Mouse (Mus musculus) brain, embryonic 14.5 days (tissue): ENCODE results near the gene Ccm2.

ENCODE experiments used
- CTCF ChIP-seq: fragments of 200-500 bp; IDR thresholded peaks from 2 replicates; pipeline ENCODE4 v1.5.1; 2012; ENCODE audit warnings: inconsistent platforms, mild to moderate bottlenecking, moderate library complexity, borderline replicate concordance; ENCODE audit not compliant: insufficient read depth, insufficient read length; ENCODE audit errors: extremely low read depth
- POLR2A ChIP-seq: fragments of 200-500 bp; IDR thresholded peaks from 2 replicates; pipeline ENCODE4 v1.6.1; 2012; ENCODE audit warnings: mild to moderate bottlenecking, inconsistent platforms, borderline replicate concordance; ENCODE audit not compliant: poor library complexity, insufficient read depth, insufficient read length, severe bottlenecking; ENCODE audit errors: extremely low read depth

DNA sequence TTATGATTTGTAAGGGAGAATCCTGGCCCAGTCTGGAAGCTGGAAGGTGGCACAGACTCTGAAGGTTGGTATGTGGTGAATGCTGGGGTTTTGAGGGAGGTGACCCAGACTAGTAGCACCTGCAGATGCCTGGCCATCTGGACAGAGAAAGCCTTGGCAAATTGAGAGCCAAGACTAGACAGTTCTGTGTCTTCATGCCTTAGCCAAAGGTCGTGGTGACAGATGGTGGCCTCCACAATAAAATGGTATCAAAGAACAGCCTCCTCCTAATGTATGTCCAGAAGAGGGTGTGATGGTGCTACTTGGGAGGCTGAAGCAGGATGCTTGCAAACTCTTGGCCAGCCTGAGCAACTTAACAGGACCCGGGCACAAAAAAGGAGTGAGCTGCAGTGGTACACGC lies 42.5 kb upstream of the Ccm2 start:
- no peak for TF ChIP-seq CTCF
- TF ChIP-seq POLR2A: no peak
